Mouse (Mus musculus) CH12.LX (cell line): ENCODE measurements around the gene Fasl. TPM values are rescaled to one million over a fixed set of nuclear protein-coding genes. Genes with fewer than 3 reads are reported as not detected.
A peak's percentile ranks its signal among the peaks of the same experiment; 100 is the strongest.

Experiments
- DNase-seq: peaks from one replicate; pipeline ENCODE4 v3.0.0-alpha.2; 2013; ENCODE audit errors: extremely low read depth
- H3K27ac ChIP-seq: 2 replicates; pipeline ENCODE4 v1.5.1; 2012; ENCODE audit warnings: low read depth, mild to moderate bottlenecking, control low read depth, moderate library complexity; ENCODE audit not compliant: insufficient read depth
- H3K27me3 ChIP-seq: replicated peaks from 2 replicates; pipeline ENCODE3; 2012; ENCODE audit warnings: inconsistent platforms
- H3K36me3 ChIP-seq, 2 experiments: replicated peaks in 1 of 2; 2 replicates each; pipeline versions ENCODE3 to v1.6.1; 2012; ENCODE audit warnings: inconsistent platforms in 1 of 2, low read length in 1 of 2, mild to moderate bottlenecking in 1 of 2, mixed read lengths in 1 of 2, moderate library complexity in 1 of 2; ENCODE audit not compliant: control insufficient read depth in 1 of 2, insufficient read depth in 1 of 2
- H3K4me1 ChIP-seq, 2 experiments: 2 replicates each; pipeline ENCODE4 v1.6.1; 2012; ENCODE audit warnings: inconsistent platforms in 1 of 2, moderate library complexity in 1 of 2; ENCODE audit not compliant: insufficient read depth in 2 of 2, control insufficient read depth in 1 of 2
- H3K4me2 ChIP-seq: 2 replicates; pipeline ENCODE4 v1.6.1; 2012; ENCODE audit warnings: low read depth, mild to moderate bottlenecking, control low read depth; ENCODE audit not compliant: poor library complexity, insufficient read depth, severe bottlenecking
- H3K4me3 ChIP-seq, 3 experiments: fragments of 150-350 bp in 1 of 3; sonication (generic) in 1 of 3; replicated peaks in 1 of 3; 2 replicates each; pipeline versions ENCODE3 to v1.5.1; 2011 to 2012; ENCODE audit warnings: low read depth in 2 of 3, low read length in 2 of 3, mild to moderate bottlenecking in 2 of 3, moderate library complexity in 2 of 3, control low read depth in 1 of 3, improper control_type of control experiment in 1 of 3, inconsistent platforms in 1 of 3, mixed read lengths in 1 of 3; ENCODE audit not compliant: poor library complexity in 1 of 3
- H3K79me2 ChIP-seq: replicated peaks from 2 replicates; pipeline ENCODE4 v1.6.1; 2012; ENCODE audit warnings: mild to moderate bottlenecking, moderate library complexity; ENCODE audit not compliant: control insufficient read depth, poor library complexity, insufficient read depth, severe bottlenecking; ENCODE audit errors: extremely low read depth
- H3K9ac ChIP-seq: 2 replicates; pipeline ENCODE4 v1.6.1; 2012; ENCODE audit warnings: low read depth, mild to moderate bottlenecking, control low read depth, moderate library complexity; ENCODE audit not compliant: insufficient read depth
- H3K9me3 ChIP-seq: replicated peaks from 2 replicates; pipeline ENCODE3; 2012; ENCODE audit warnings: low read length, inconsistent platforms, mixed read lengths
- CHD2 ChIP-seq: IDR thresholded peaks from 2 replicates; pipeline ENCODE4 v1.6.1; 2011; ENCODE audit warnings: low read length, improper control_type of control experiment
- CTCF ChIP-seq, 2 experiments: IDR thresholded peaks in 1 of 2; conservative IDR thresholded peaks in 1 of 2; 2 replicates each; pipeline ENCODE4 v1.5.1; 2011 to 2012; ENCODE audit warnings: low read depth in 2 of 2, low read length in 2 of 2, improper control_type of control experiment in 1 of 2, inconsistent platforms in 1 of 2, mild to moderate bottlenecking in 1 of 2, moderate library complexity in 1 of 2
- ELF1 ChIP-seq: IDR thresholded peaks from 2 replicates; pipeline ENCODE4 v1.6.1; 2014; ENCODE audit warnings: low read depth, mild to moderate bottlenecking, inconsistent platforms, low read length, improper control_type of control experiment
- EP300 ChIP-seq: IDR thresholded peaks from 2 replicates; pipeline ENCODE4 v1.6.1; 2011; ENCODE audit warnings: low read length, improper control_type of control experiment
- ETS1 ChIP-seq: conservative IDR thresholded peaks from 2 replicates; pipeline ENCODE4 v1.6.1; 2012; ENCODE audit warnings: low read depth, mild to moderate bottlenecking, inconsistent platforms, low read length, improper control_type of control experiment, moderate library complexity
- GABPA ChIP-seq: IDR thresholded peaks from 2 replicates; pipeline ENCODE4 v1.6.1; 2012; ENCODE audit warnings: low read depth, low read length, improper control_type of control experiment, inconsistent platforms; ENCODE audit not compliant: insufficient replicate concordance
- MAFK ChIP-seq: IDR thresholded peaks from 2 replicates; pipeline ENCODE4 v1.6.1; 2011; ENCODE audit warnings: low read length, improper control_type of control experiment; ENCODE audit not compliant: insufficient replicate concordance
- MAX ChIP-seq: IDR thresholded peaks from 2 replicates; pipeline ENCODE4 v1.6.1; 2011; ENCODE audit warnings: low read length, improper control_type of control experiment
- NELFE ChIP-seq: IDR thresholded peaks from 2 replicates; pipeline ENCODE4 v1.6.1; 2011; ENCODE audit warnings: low read depth, low read length, improper control_type of control experiment
- POLR2AphosphoS2 ChIP-seq: IDR thresholded peaks from 2 replicates; pipeline ENCODE4 v1.6.1; 2011; ENCODE audit warnings: low read depth, low read length, improper control_type of control experiment
- RAD21 ChIP-seq: IDR thresholded peaks from 2 replicates; pipeline ENCODE4 v1.6.1; 2011; ENCODE audit warnings: low read depth, mild to moderate bottlenecking, low read length, improper control_type of control experiment, moderate library complexity
- RCOR1 ChIP-seq: conservative IDR thresholded peaks from 2 replicates; pipeline ENCODE4 v1.6.1; 2012; ENCODE audit warnings: low read depth, mild to moderate bottlenecking, inconsistent platforms, low read length, improper control_type of control experiment
- SIN3A ChIP-seq: IDR thresholded peaks from 2 replicates; pipeline ENCODE4 v1.6.1; 2012; ENCODE audit warnings: low read length, improper control_type of control experiment, inconsistent platforms
- SMC3 ChIP-seq: IDR thresholded peaks from 2 replicates; pipeline ENCODE4 v1.6.1; 2011; ENCODE audit warnings: low read depth, low read length, improper control_type of control experiment
- TCF12 ChIP-seq: IDR thresholded peaks from 2 replicates; pipeline ENCODE4 v1.6.1; 2014; ENCODE audit warnings: low read depth, mild to moderate bottlenecking, inconsistent platforms, low read length, improper control_type of control experiment
- ZC3H11A ChIP-seq: IDR thresholded peaks from 2 replicates; pipeline ENCODE4 v1.6.1; 2012; ENCODE audit warnings: low read depth, mild to moderate bottlenecking, inconsistent platforms, low read length, improper control_type of control experiment
- dilution Hi-C: fragments of 300-500 bp; cut with MboI; formaldehyde crosslinking; loops from 2 replicates; pipeline ENCODE4 v1.14.3; 2020; ENCODE audit warnings: low sequenced_read_pairs; ENCODE audit not compliant: extremely low pct_unique_long_range_greater_than_20kb, extremely low pct_ligation_motif_present
- in situ Hi-C: fragments of 300-500 bp; cut with MboI; formaldehyde crosslinking; loops from 3 replicates; pipeline ENCODE4 v1.14.3; 2019; ENCODE audit warnings: low sequenced_read_pairs, low pct_ligation_motif_present, low pct_unique_long_range_greater_than_20kb, mixed read lengths
- polyA plus RNA-seq: library from polyadenylated mRNA; unstranded; fragments of >175 nt; gene quantifications from 2 replicates; pipeline ENCODE4 v1.2.1, GENCODE M21; 2012; ENCODE audit warnings: low read depth; ENCODE audit not compliant: insufficient read length
- total RNA-seq, 2 experiments: library from RNA; depleted of rRNA; stranded (reverse); fragments of 300-350 nt in 1 of 2; fragments of >200 nt in 1 of 2; gene quantifications; 2 replicates each; pipeline ENCODE4 v1.2.3; 2012 to 2014

Fasl gene
- total and polyA plus RNA-seq, 3 experiments = 0.08 to 0.32 TPM; not detected in 1

DNA sequence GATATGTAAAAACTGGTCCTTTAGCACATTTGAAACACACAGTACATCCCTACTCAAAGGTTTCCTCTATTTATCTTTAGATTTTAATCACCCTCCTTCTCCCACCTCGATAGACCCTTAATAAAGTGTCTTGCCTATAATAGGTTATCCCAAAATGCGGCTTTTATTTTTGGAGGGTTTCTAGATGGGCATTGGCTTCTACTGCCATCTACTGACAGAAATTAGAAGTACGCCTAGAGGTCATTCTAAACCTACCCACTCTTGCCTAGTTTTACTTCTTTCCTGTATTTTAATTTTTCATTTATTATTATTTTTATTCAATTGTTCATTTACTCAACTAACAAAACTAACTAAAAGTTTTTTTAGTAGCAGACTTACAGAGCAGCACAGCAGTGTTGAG lies 51.4 kb downstream of the Fasl start:
- H3K4me2 ChIP-seq = no peak overlapping the region
- no peak overlapping the region for H3K9ac ChIP-seq
- no peaks in the 10 kb centered on the region for H3K27me3 ChIP-seq
- H3K4me1 ChIP-seq = peaks cover 7 to 14% of the 10 kb centered on the region in 2 experiments; a peak in 3 of 4 replicates
- dilution Hi-C loops (no loop called here), in situ Hi-C loops (loop anchor here (25.0 kb wide), 1 partner anchor 675 kb away; the partner anchor contains the start of genes Cenpl and Dars2)
- no peak overlapping the region for H3K27ac ChIP-seq
- no peaks in the 10 kb centered on the region for H3K36me3 ChIP-seq
- peak; percentile 55 for DNase-seq
- peaks cover 8% of the 10 kb centered on the region for H3K9me3 ChIP-seq
- TF ChIP-seq SMC3 (peak; percentile 43), CTCF (conservative IDR thresholded peaks at IDR 0.05 in 1 of 2, IDR thresholded peaks at IDR 0.05 in 1 of 2; ENCODE audit: low read depth in 2 of 2, low read length in 2 of 2) (peak; percentile 67 to 77), ETS1 (no peak), EP300 (no peak), ZC3H11A (no peak), RAD21 (peak; percentile 86)
- H3K79me2 ChIP-seq = no peaks in the 10 kb centered on the region
- H3K4me3 ChIP-seq = no peak overlapping the region

DNA sequence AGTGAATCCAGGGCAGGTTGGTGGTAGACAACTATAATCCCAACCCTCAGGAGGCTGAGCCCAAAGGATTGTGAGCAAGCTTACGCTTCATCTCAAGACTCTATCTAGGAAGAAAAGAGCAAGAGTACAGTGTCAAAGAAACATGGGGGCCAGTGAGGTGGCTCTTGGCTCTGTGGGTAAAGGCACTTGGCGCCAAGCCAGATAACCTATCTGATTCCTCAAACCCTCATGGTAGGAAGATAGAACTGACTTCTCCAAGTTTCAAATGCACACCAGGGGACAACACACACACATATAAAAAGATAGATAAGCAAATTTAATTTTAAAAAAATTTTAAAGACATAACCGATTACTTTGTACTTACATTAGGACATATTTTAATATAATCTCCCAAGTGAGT lies 52.0 kb downstream of the Fasl start:
- no peak for DNase-seq
- H3K9ac ChIP-seq = no peak overlapping the region
- dilution Hi-C loops = no loop called here
- H3K9me3 ChIP-seq = peaks cover 8% of the 10 kb centered on the region
- in situ Hi-C loops = loop anchor here (25.0 kb wide), 1 partner anchor 674 kb away; the partner anchor contains the start of genes Cenpl and Dars2
- no peaks in the 10 kb centered on the region for H3K27me3 ChIP-seq
- H3K36me3 ChIP-seq = no peaks in the 10 kb centered on the region
- no peaks in the 10 kb centered on the region for H3K79me2 ChIP-seq
- H3K27ac ChIP-seq = no peak overlapping the region
- no peak overlapping the region for H3K4me2 ChIP-seq
- TF ChIP-seq CHD2 (no peak), POLR2AphosphoS2 (no peak), RAD21 (no peak), CTCF (conservative IDR thresholded peaks at IDR 0.05 in 1 of 2, IDR thresholded peaks at IDR 0.05 in 1 of 2; ENCODE audit: low read depth in 2 of 2, low read length in 2 of 2) (no peak), TCF12 (no peak), SIN3A (no peak), ELF1 (no peak), MAFK (no peak), MAX (no peak), RCOR1 (no peak), NELFE (no peak), GABPA (no peak), ZC3H11A (no peak)
- peaks cover 7 to 14% of the 10 kb centered on the region in 2 experiments; a peak in 3 of 4 replicates for H3K4me1 ChIP-seq
- no peak overlapping the region for H3K4me3 ChIP-seq
